Mouse (Mus musculus): ENCODE data around the gene Nsmce3.

Nsmce3 gene

DNA sequence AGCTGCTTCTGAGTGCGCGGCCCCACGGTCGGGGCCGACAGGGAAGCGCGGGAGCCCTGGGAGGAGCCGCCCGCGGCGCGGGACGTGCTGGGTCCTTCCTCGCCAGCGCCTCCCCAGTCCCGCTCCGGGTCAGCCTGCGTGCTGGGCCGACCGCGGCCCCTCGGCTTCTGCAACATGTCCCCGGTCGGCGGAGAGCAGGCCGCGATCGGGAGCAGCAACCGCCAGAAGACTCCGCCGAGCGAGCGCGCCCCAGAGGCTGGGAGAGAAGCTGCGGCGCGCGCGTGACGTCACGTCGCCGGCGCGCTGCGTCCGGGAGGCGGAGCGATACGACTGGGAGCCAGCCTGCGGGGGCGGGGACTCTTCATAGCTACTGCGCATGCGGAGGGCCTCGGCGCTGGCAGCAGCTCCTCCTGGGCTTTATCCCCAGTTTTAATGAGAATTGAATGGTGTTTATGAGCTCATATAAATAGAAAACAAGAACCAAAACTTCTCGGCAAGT is at the start of gene Nsmce3:
Gene Nsmce3 (minus strand): TSS at position 255 of the 499 bp plus-strand sequence.
- under 1% methylated on average over 57 of the region's 57 CpGs for WGBS

DNA sequence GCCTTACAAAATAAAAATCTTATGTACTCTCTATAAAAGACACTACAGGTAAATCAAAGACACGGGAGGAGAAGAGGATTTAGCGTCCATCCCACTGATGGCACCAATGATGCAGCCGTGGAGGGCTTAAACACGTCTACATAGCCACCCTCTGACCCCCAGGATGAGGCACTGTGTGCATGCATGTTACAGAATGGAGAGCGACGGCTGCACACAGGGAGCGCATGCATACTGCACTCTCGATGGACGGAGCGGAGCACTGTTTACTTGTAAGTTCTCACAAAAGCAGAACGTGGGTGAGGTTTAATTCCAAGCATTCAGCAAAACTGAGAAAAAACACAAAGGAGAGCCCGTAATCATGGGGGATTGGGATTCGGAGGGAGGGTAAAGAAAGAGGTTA is 48.4 kb upstream of the Nsmce3 start:
- WGBS: 64% methylated on average over 13 of the region's 13 CpGs

DNA sequence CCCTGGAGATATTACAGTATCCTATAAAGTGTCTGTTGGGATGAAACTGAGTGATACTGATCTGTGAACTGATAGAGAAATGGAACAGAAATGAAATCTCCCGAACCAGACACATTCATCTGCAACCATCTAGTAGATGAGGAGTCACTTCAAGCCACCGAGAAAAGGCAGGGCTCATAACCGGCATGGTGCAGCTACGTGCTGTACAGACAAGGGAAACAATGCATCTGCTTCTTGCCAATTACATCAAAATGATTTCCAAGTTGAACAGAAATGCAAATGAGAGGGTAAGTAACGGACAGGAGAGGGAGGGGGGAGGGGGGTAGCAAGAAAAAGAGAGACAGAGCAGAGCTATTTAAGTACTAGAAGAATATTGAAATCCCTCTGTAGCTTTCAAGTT is 47.9 kb upstream of the Nsmce3 start:
- 51% methylated on average over 5 of the region's 5 CpGs for whole genome bisulfite sequencing

DNA sequence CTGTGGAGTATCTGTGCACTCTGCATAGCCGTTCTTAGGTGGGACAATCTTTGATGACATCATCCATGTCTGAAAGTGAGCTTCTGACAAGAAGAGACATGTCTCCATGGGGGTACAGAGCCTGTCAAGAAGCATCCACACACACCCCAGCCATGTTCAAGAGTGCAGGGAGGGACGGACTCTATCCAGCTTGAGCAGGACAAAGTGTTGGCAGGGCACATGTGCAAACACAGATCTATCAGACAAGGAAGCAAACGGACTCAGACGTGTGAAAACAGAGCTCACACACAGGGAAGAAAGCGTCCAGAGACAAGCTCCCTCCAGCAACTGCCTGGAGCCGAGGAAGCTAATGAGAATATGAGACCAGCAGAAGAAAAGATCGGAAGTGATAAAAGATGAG is 43.9 kb upstream of the Nsmce3 start:
- WGBS: 43% methylated on average over 7 of the region's 7 CpGs

DNA sequence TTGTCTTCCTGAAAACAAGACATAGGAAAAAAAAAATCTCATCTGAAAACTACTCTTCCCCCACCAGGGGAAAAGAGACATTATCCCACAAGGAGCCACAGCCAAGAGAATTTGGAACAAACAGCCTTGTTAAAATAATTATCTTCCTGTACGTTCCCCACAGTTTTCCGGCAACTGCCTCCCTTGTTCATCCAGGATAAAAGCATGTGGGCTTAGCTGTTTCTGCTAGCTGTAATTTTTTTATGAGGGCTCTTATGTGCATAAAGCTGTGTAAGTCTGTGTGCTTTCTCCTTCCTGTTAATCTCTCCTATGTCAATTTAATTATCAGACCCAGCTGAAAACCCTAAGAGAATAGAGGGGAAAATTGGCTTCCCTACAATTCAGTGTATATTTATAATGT is 42.3 kb upstream of the Nsmce3 start:
- WGBS: 26% methylated on average over 2 of the region's 2 CpGs

DNA sequence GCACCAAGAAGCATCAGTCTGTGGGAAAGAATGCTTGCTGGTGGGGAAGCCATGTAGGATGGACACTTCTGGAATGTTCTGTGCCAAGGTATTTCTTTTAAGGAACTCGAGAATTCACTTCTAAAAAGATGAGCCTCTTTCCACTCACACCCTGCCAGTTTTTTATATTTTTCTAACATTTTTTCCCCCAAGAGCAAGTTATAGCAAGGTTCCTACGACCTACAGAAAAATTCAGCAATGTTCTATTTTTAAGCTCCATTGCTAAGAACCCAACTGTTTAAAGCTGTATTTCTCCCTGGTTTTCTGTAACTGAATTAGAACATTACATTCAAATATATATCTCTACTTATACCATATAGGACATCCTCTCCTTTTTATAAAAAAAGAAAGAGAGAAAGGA is 39.1 kb upstream of the Nsmce3 start:
- 42% methylated on average over 2 of the region's 2 CpGs for WGBS

DNA sequence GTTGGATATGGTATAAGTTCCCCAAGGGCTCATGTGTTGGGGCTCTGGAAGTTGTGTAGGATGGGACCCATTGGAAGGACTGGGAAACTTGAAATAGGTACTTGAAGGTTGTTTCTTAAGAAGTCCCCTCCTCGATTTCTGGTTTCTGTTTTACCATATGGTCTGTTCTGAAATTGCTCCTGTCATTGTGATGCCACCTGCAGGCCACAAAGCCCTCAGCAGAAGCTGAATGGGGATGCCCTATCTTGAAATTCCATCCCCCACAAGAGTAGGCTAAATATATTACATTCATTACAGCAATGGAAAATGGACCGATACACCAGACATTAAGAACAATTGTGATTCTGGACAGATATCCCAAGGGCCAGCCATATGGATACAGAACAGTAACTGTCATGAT is 37.4 kb upstream of the Nsmce3 start:
- WGBS: 67% methylated on average over 2 of the region's 2 CpGs

DNA sequence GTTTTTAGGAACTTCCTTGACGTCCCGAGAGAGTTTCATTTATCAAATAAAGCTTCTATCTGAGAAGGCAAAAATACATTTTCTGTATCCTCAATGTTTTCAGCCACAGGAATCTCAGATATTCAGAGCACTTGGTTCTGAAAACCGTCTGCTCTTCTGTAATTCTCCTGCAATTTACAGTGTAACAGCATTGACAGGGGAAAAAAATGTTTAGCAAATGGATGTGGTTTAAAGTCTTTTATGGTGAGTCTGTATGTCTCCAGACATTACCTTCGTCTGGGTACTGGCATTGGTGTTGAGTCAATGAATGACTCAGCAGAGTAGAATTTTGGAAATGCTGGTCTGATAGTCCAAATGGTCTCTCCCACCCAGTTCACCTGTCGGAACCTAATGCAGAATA is 34.2 kb upstream of the Nsmce3 start:
- WGBS: 56% methylated on average over 5 of the region's 5 CpGs

DNA sequence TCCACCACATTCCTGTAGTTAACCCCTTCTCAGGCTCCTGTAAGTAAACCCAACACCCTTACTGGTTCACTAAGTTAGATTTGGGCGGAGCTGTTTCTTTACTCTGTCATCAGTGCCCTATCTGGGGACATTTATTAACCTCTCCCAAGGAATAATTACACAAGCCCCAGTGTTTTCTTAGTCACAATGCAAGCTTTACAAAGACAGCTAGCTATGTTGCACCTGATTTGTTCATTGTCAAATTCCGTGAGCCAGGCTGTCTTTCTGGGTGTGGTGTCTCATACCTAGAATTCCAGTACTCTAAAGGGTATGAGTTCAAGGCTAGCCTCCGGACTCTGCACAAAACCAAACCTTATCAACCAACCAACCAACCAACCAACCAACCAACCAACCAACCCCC is 32.7 kb upstream of the Nsmce3 start:
- 93% methylated on average over 3 of the region's 3 CpGs for WGBS

DNA sequence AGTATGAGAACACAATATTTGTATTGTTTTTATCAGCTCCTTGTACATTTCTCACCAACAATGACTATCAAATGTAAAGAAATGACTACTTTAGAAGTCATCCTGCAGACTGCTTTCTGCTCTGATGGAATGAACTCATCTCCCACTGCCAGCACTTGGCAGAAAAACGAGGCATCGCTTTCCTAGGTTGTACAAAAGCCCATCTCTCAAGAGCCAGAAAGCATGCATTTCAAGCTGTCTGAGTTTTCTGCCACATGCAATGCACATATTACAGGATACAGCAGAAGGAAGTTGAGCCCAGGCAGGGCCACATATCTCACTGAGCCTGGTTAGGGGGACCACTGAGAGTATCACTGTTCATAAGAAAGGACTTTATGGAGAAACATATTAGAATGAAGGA is 27.5 kb upstream of the Nsmce3 start:
- WGBS: 49% methylated on average over 2 of the region's 2 CpGs

DNA sequence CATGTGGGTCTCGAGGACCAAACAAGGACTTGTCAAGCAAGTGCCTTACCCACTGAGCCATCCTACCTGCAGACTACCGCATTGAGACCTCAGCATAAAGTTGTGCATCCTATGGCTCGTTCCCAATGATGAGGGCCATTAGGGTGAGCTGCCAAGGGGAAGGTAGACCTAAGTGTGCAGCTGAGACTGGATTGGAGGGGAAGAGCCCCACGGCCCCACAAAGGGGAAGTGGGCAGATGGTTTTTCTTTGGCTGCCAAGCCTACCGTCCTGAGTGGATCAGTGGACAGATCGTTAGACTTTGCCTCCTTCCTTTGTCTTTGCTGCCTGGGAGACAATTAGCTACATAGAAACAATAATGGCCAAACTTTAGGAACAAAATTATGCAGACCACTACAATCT is 23.8 kb upstream of the Nsmce3 start:
- WGBS: 76% methylated on average over 6 of the region's 6 CpGs

DNA sequence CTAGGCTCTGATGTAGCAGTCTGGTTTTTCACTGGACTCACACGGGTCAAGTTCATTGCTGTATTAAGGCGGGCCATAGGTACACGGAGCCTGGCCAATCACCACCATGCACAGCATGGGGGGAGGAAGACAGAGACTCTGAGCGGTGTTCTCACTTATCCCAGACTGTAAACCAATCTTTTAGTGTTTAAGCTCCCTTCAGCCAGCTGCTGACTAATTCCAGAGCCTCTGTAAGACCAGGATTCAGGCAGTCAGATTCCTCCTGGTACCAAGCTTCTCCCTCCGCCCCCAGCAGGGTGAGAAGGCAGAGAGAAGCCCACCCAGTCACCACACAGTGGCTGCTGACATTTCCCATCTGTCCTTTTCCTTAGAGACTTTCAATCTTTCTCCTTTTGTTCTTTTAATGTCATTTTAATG is 22.9 kb upstream of the Nsmce3 start:
- WGBS: 60% methylated on average over 5 of the region's 5 CpGs

DNA sequence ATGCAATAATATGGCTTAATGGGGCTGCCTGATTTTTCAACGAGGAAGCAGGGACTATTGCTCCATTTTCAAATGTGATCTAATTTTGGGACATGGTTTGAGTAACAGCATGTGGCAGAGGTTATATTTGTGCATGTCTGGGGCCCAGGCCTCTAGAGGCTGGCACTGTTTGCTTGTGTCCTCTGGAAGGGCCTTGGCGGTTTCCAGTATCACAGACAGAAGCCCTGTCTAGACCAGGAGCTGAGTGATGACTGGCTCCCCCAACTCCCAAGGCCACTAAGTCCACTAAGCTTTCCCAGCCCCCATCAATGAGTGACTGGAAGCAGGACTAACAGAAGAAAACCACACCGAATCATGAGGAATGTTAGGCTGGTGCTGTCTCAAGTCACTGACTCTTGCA is 18.3 kb upstream of the Nsmce3 start:
- 69% methylated on average over 3 of the region's 3 CpGs for whole genome bisulfite sequencing

DNA sequence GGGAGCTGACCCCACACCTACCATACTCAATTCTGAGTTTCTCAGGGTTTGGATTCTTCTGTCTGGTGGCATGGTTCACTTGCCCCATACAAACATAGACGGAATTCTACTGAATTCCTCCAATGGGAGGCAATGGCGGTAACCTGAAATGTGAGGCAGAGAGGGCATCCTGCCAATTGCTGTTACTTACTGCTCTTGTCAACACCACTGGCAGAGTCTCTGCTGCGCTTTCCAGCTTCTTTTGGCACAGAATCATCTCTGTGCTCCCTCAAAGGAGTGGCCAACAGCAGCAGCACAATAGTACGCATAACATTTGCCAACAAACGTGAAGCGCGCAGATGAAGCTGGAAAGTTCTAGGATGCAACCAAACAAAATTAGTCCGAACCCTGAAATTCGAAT is 17.1 kb upstream of the Nsmce3 start:
- 57% methylated on average over 9 of the region's 9 CpGs for WGBS

DNA sequence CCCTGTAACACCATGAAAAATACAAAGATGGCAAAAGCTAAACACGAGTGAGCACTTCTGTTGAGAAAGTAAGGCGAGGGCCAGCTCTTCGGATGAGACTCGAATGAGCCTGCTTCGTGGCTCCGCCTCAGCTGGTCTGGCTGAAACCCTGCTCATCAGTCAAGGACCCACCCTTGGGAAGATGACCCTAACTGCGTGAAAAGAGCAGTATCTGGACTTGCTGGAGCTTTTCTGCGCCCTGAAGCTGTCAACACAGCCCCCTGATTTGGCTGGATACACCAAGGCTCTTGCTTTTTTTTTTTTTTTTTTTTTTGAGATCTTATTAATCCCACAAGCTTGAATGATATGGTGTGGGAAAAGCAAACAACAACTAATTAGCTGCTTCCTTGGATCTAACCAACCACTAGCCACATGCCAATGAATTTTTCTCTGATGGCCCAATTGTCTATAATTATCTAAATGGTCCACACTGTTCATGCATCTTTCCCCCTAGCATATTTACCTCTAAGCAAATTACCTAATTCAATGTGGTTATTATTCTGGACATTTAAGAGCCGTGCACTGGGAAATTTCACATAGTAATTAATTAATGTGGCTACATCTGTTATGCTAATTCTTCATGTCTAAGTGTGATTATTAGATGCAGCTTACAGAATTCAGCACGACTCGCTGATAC is 11.5 kb upstream of the Nsmce3 start:
- WGBS: 59% methylated on average over 11 of the region's 11 CpGs

DNA sequence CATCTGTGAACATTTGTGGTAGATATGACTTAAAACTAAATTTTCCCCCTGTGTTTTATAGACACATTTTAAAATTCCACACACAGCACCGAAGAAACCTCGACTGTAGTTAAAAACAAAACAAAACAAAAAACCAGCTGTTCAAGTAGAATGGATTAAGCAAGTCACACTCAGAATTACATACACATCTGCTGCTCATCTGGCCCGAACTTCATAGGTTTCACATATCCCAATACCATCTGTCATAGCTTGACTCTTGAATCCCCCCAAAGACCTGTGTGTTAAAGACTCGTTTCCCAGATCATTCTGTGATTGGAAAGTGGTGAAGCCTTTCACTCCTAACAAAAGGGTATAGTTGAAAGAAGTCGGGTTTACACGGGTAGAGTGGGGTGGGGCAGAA is 9.4 kb upstream of the Nsmce3 start:
- WGBS: 63% methylated on average over 6 of the region's 6 CpGs

DNA sequence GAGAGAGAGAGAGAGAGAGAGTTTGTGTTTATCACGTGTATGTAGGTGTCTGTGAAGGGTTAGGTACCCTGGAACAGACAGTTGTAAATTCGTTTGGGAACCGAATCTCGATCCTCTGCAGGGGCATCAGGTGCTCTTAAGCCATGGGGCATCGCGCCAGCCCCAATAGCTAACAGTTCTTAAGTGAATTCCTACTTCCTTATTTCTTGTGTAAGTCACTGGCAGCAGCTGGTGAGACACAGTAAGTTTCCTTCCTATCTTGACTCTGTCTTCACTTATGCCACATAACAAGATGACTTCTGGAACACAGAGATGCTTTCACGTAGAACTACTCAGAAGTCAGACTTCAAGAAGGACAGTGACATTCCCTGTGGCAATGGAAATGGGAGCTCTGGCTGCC is 8.6 kb upstream of the Nsmce3 start:
- 80% methylated on average over 7 of the region's 7 CpGs for WGBS

DNA sequence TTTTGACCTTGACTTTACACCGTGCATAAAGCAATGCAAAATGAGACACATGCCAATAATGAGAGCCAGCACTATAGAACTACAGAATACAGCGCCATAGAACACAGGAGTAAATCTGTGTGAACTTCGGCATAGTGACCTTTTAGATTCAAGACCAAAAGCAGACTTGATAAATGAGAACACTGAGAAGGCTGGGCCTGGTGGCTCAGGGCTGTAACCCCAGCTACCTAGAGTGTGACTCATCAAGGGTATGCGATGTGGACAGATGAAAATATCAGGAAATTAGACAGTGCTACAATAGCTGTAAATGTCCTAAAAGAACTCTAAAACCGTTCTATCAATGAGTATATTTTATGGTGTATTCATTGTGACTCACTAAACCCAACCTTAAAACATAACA is 7.6 kb upstream of the Nsmce3 start:
- 87% methylated on average over 5 of the region's 5 CpGs for WGBS

DNA sequence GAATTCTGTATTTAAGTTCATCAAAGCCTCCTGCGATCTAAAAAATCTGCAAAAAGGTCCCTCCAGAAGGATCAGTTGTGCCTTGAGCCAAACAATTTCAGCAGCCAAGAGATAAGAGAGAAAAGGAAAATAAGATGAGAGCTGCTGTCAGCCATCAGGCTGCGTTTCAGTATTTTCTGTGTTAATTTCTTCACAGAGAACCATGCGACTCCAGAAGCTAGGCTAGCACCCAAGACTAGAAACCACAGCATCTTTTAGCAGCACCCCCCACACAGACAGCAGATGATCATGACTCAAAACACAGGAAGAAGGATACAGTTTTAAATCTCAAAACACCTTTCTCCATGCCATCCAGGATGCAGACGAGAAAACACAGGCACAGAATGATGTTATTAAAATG is 2.1 kb upstream of the Nsmce3 start:
- 48% methylated on average over 4 of the region's 4 CpGs for WGBS

DNA sequence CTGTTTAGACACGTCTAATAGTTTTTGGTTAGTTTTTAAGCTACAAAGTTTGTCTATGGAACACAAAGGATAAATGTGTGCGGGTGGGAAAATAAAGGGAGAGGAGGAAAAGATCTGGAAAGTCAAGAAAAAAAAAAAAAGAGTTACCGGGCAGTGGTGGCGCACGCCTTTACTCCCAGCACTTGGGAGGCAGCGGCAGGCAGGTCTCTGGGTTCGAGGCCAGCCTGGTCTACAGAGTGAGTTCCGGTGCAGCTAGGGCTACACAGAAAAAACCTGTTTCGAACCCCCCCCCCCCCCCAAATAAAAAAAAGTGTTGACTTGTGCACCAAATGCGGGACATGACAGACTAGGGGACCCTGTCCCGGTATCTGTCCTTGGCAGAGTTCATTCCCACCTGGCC is 469 bp upstream of the Nsmce3 start:
- WGBS: 33% methylated on average over 11 of the region's 11 CpGs

DNA sequence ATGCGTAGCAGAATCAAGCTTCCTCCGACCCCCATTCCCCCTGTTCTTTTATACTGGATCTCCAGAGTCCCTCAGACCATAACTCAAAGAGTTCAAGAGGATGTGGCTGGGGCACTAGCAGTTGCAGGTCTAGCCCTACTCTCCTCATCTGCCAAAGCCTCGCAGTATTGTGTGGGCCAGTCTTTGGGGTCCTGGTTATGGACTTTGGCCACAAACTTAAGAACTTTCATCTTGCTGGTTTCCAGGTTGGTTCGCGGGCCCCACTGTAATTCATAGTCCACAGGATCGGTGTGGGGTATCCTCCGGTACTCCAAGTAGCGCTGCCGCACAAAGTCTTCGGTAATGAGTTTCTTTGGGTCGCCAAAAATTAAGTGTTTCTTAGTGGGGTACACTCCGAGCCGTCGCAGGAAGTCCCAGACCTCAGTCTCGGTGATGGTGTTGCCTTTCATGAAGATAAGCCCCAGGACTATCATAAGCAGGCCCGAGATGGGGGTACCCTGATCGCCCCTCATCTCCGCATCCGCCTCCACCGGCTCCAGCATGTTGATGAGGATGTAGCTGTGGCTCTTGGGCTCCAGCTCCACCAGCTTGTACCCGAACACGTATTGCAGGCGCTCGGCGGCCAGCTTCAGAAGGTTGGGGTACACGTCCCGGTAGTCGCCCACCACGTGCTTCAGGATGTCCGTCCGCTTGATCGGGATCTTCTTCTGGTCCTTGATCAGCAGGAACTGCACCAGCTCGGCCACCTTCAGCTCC is 632 bp downstream of the Nsmce3 start:
- WGBS: under 1% methylated on average over 33 of the region's 33 CpGs

DNA sequence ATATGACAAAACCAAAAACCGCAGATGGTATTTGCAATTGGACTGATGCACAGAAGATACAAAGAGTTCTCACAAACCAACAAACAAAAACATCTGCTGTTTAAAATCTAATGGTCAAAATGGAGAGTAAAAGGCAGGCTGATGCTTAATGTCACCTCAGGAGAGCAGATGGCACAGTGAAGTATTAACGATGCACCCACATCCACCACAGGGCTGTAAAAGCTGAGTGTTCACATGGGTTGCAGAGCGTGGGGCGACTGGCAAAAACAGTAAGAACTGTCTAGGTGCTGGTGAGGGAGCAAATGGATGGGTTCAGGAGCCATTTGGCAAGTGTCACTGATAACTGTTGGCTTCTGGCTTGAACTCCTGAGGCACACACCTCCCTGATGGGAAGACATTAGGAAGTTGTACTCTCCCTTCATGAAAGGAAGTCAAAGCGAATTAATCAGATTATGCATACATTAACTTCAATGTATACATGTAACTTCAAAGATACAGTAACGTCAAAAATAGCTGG is 3.2 kb downstream of the Nsmce3 start:
- 70% methylated on average over 6 of the region's 6 CpGs for WGBS

DNA sequence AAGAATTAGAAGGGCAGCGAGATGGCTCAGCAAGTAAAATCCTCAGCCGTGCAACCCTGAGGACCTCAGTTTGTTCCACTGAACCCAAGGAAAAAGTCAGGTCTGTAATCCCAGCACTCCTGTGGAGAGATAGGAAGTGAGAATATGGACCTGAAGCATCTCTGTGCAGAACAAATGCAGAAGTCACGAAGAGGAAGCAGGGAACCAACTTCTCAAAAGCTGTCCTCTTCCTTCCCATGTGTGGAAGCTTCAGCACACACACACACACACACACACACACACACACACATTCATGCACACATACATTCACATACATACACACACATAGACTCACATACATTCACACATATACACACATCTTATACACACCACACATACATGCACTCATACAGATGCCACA is 9.3 kb downstream of the Nsmce3 start:
- 86% methylated on average over 3 of the region's 3 CpGs for WGBS
